Mouse (Mus musculus): Measurements from ENCODE around the gene Btn1a1. TPM values are rescaled to one million over a fixed set of nuclear protein-coding genes. Genes with fewer than 3 reads are reported as not detected.
A peak's percentile ranks its signal among the peaks of the same experiment; 100 is the strongest.

Gene Btn1a1
- total RNA-seq, 1 experiment: 0.62 TPM

- Histone ChIP-seq H3K4me1 (ENCODE audit: control insufficient read depth in 2 of 2, insufficient read depth in 2 of 2, low read length in 2 of 2, poor library complexity in 1 of 2) (no peaks in the 10 kb centered on the region), H3K27ac (ENCODE audit: insufficient read depth, low read depth, low read length, poor library complexity, severe bottlenecking) (no peak overlapping the region), H3K4me3 (ENCODE audit: insufficient read depth in 1 of 2, low read depth in 1 of 2, low read length in 2 of 2, poor library complexity in 1 of 2, severe bottlenecking in 1 of 2) (peak overlapping the region; percentile 56 to 73), H3K9ac (ENCODE audit: insufficient read depth, low read depth, low read length, poor library complexity, severe bottlenecking) (no peak overlapping the region), H3K9me3 (ENCODE audit: control insufficient read depth, insufficient read depth, low read depth, low read length) (no peaks in the 10 kb centered on the region), H3K36me3 (ENCODE audit: control insufficient read depth, insufficient read depth, low read length, poor library complexity, severe bottlenecking) (no peaks in the 10 kb centered on the region)
- DNase-seq (ENCODE audit: low read depth, low spot score): no peak
- in situ Hi-C loops (cut with MboI; ENCODE audit: low sequenced_read_pairs in 2 of 2, unreplicated experiment in 2 of 2): loop anchor here (25.0 kb wide), 1 partner anchor 1523 kb away; no protein-coding TSS in a partner anchor
- TF ChIP-seq CHD2 (IDR thresholded peaks at IDR 0.05; ENCODE audit: low read depth, low read length): no peak
Measured at GRCm38 (mm10) chr13:23435676-23436075, 30.0 kb downstream of the Btn1a1 start.

GRCm38 (mm10) chr13:23435241-23435640 is 30.5 kb downstream of the Btn1a1 start:
- TF ChIP-seq CHD2 (IDR thresholded peaks at IDR 0.05; ENCODE audit: low read depth, low read length) (no peak), HCFC1 (IDR thresholded peaks at IDR 0.05; ENCODE audit: borderline replicate concordance, insufficient read depth, low read length) (no peak), ZC3H11A (IDR thresholded peaks at IDR 0.05; ENCODE audit: borderline replicate concordance, low read depth, low read length) (no peak), MAFK (IDR thresholded peaks at IDR 0.05; ENCODE audit: insufficient read depth, low read depth, low read length) (no peak), ZNF384 (IDR thresholded peaks at IDR 0.05; ENCODE audit: low read depth, low read length) (no peak)
- H3K9me3 ChIP-seq (ENCODE audit: control insufficient read depth, insufficient read depth, low read depth, low read length): no peaks in the 10 kb centered on the region
- in situ Hi-C loops (cut with MboI; ENCODE audit: low sequenced_read_pairs in 2 of 2, unreplicated experiment in 2 of 2): loop anchor here (25.0 kb wide), 1 partner anchor 1523 kb away; no protein-coding TSS in a partner anchor
- H3K36me3 ChIP-seq (ENCODE audit: control insufficient read depth, insufficient read depth, low read length, poor library complexity, severe bottlenecking): no peaks in the 10 kb centered on the region
- no peak overlapping the region for H3K27ac ChIP-seq (ENCODE audit: insufficient read depth, low read depth, low read length, poor library complexity, severe bottlenecking)
- no peak for DNase-seq (ENCODE audit: low read depth, low spot score)
- H3K4me1 ChIP-seq (ENCODE audit: control insufficient read depth in 2 of 2, insufficient read depth in 2 of 2, low read length in 2 of 2, poor library complexity in 1 of 2): no peaks in the 10 kb centered on the region
- H3K9ac ChIP-seq (ENCODE audit: insufficient read depth, low read depth, low read length, poor library complexity, severe bottlenecking): no peak overlapping the region
- peak overlapping the region; percentile 56 to 73 for H3K4me3 ChIP-seq (ENCODE audit: insufficient read depth in 1 of 2, low read depth in 1 of 2, low read length in 2 of 2, poor library complexity in 1 of 2, severe bottlenecking in 1 of 2)

- Histone ChIP-seq H3K4me3 (ENCODE audit: insufficient read depth in 1 of 2, low read depth in 1 of 2, low read length in 2 of 2, poor library complexity in 1 of 2, severe bottlenecking in 1 of 2) (peak overlapping the region; percentile 15 to 19; a peak in 3 of 4 replicates), H3K9ac (ENCODE audit: insufficient read depth, low read depth, low read length, poor library complexity, severe bottlenecking) (no peak overlapping the region), H3K27ac (ENCODE audit: insufficient read depth, low read depth, low read length, poor library complexity, severe bottlenecking) (no peak overlapping the region), H3K36me3 (ENCODE audit: control insufficient read depth, insufficient read depth, low read length, poor library complexity, severe bottlenecking) (no peaks in the 10 kb centered on the region), H3K4me1 (ENCODE audit: control insufficient read depth in 2 of 2, insufficient read depth in 2 of 2, low read length in 2 of 2, poor library complexity in 1 of 2) (no peaks in the 10 kb centered on the region), H3K9me3 (ENCODE audit: control insufficient read depth, insufficient read depth, low read depth, low read length) (no peaks in the 10 kb centered on the region)
- DNase-seq (ENCODE audit: low read depth, low spot score): no peak
- TF ChIP-seq ZC3H11A (IDR thresholded peaks at IDR 0.05; ENCODE audit: borderline replicate concordance, low read depth, low read length) (no peak), ZNF384 (IDR thresholded peaks at IDR 0.05; ENCODE audit: low read depth, low read length) (no peak), CHD2 (IDR thresholded peaks at IDR 0.05; ENCODE audit: low read depth, low read length) (no peak), MAFK (IDR thresholded peaks at IDR 0.05; ENCODE audit: insufficient read depth, low read depth, low read length) (no peak), HCFC1 (IDR thresholded peaks at IDR 0.05; ENCODE audit: borderline replicate concordance, insufficient read depth, low read length) (no peak)
- in situ Hi-C loops (cut with MboI; ENCODE audit: low sequenced_read_pairs in 2 of 2, unreplicated experiment in 2 of 2): loop anchor here (5.0 to 25.0 kb wide), 2 partner anchors 83 to 1522 kb away; no protein-coding TSS in a partner anchor
Measured at GRCm38 (mm10) chr13:23434426-23434825, 31.3 kb downstream of the Btn1a1 start.

- peak overlapping the region in 1 of 2 experiments; percentile 53; a peak in 1 of 4 replicates for H3K4me3 ChIP-seq (ENCODE audit: insufficient read depth in 1 of 2, low read depth in 1 of 2, low read length in 2 of 2, poor library complexity in 1 of 2, severe bottlenecking in 1 of 2)
- H3K4me1 ChIP-seq (ENCODE audit: control insufficient read depth in 2 of 2, insufficient read depth in 2 of 2, low read length in 2 of 2, poor library complexity in 1 of 2): 0 out of 4 replicates have a peak, but pooled peaks cover 0 to 2% of the 10 kb centered on the region in 2 experiments
- no peak overlapping the region for H3K9ac ChIP-seq (ENCODE audit: insufficient read depth, low read depth, low read length, poor library complexity, severe bottlenecking)
- no peak overlapping the region for H3K27ac ChIP-seq (ENCODE audit: insufficient read depth, low read depth, low read length, poor library complexity, severe bottlenecking)
- H3K36me3 ChIP-seq (ENCODE audit: control insufficient read depth, insufficient read depth, low read length, poor library complexity, severe bottlenecking): no peaks in the 10 kb centered on the region
- no peak for TF ChIP-seq HCFC1 (IDR thresholded peaks at IDR 0.05; ENCODE audit: borderline replicate concordance, insufficient read depth, low read length)
- no peak for TF ChIP-seq MAFK (IDR thresholded peaks at IDR 0.05; ENCODE audit: insufficient read depth, low read depth, low read length)
- TF ChIP-seq ZC3H11A (IDR thresholded peaks at IDR 0.05; ENCODE audit: borderline replicate concordance, low read depth, low read length): no peak
- no peak for TF ChIP-seq ZNF384 (IDR thresholded peaks at IDR 0.05; ENCODE audit: low read depth, low read length)
- TF ChIP-seq CHD2 (IDR thresholded peaks at IDR 0.05; ENCODE audit: low read depth, low read length): no peak
- H3K9me3 ChIP-seq (ENCODE audit: control insufficient read depth, insufficient read depth, low read depth, low read length): no peaks in the 10 kb centered on the region
- in situ Hi-C loops (cut with MboI; ENCODE audit: low sequenced_read_pairs in 2 of 2, unreplicated experiment in 2 of 2): loop anchor here (5.0 to 25.0 kb wide), 2 partner anchors 84 to 1522 kb away; no protein-coding TSS in a partner anchor
- DNase-seq (ENCODE audit: low read depth, low spot score): no peak
Measured at GRCm38 (mm10) chr13:23433801-23434200, 31.9 kb downstream of the Btn1a1 start.

- no peak overlapping the region for H3K27ac ChIP-seq (ENCODE audit: insufficient read depth, low read depth, low read length, poor library complexity, severe bottlenecking)
- DNase-seq (ENCODE audit: low read depth, low spot score): no peak
- H3K4me1 ChIP-seq (ENCODE audit: control insufficient read depth in 2 of 2, insufficient read depth in 2 of 2, low read length in 2 of 2, poor library complexity in 1 of 2): 0 out of 4 replicates have a peak, but pooled peaks cover 0 to 2% of the 10 kb centered on the region in 2 experiments
- H3K9me3 ChIP-seq (ENCODE audit: control insufficient read depth, insufficient read depth, low read depth, low read length): no peaks in the 10 kb centered on the region
- TF ChIP-seq MAFK (IDR thresholded peaks at IDR 0.05; ENCODE audit: insufficient read depth, low read depth, low read length): no peak
- TF ChIP-seq ZNF384 (IDR thresholded peaks at IDR 0.05; ENCODE audit: low read depth, low read length): no peak
- no peak for TF ChIP-seq CHD2 (IDR thresholded peaks at IDR 0.05; ENCODE audit: low read depth, low read length)
- no peak for TF ChIP-seq HCFC1 (IDR thresholded peaks at IDR 0.05; ENCODE audit: borderline replicate concordance, insufficient read depth, low read length)
- no peak for TF ChIP-seq ZC3H11A (IDR thresholded peaks at IDR 0.05; ENCODE audit: borderline replicate concordance, low read depth, low read length)
- peak overlapping the region; percentile 27 to 53 for H3K4me3 ChIP-seq (ENCODE audit: insufficient read depth in 1 of 2, low read depth in 1 of 2, low read length in 2 of 2, poor library complexity in 1 of 2, severe bottlenecking in 1 of 2)
- H3K36me3 ChIP-seq (ENCODE audit: control insufficient read depth, insufficient read depth, low read length, poor library complexity, severe bottlenecking): no peaks in the 10 kb centered on the region
- in situ Hi-C loops (cut with MboI; ENCODE audit: low sequenced_read_pairs in 2 of 2, unreplicated experiment in 2 of 2): loop anchor here (5.0 to 25.0 kb wide), 2 partner anchors 84 to 1521 kb away; no protein-coding TSS in a partner anchor
- no peak overlapping the region for H3K9ac ChIP-seq (ENCODE audit: insufficient read depth, low read depth, low read length, poor library complexity, severe bottlenecking)
Measured at GRCm38 (mm10) chr13:23433206-23433605, 32.5 kb downstream of the Btn1a1 start.
